Mouse (Mus musculus) forebrain, embryonic 14.5 days (tissue): ENCODE results near the gene Pwwp2a. TPM values are rescaled to one million over a fixed set of nuclear protein-coding genes. Genes with fewer than 3 reads are reported as not detected.

Experiments
- ATAC-seq: fragments of 200-750 bp; cut with Nextera tagmentation; 2 replicates; pipeline ENCODE4 v1.8.0; 2017; ENCODE audit warnings: mild to moderate bottlenecking, moderate library complexity
- DNase-seq: peaks from one replicate; pipeline ENCODE4 v3.0.0-alpha.2; 2015; ENCODE audit warnings: low spot score
- H3K27ac ChIP-seq: fragments of 300-500 bp; sonication (generic); 2 replicates; pipeline ENCODE4 v1.5.1; 2014; ENCODE audit warnings: low read depth, mild to moderate bottlenecking, control low read depth, low read length, moderate library complexity
- H3K27me3 ChIP-seq: fragments of 300-500 bp; sonication (generic); replicated peaks from 2 replicates; pipeline ENCODE4 v1.6.1; 2014; ENCODE audit warnings: low read length, control low read depth, mixed read lengths; ENCODE audit not compliant: control insufficient read depth, insufficient read depth
- H3K36me3 ChIP-seq: fragments of 300-500 bp; sonication (generic); 2 replicates; pipeline ENCODE4 v1.6.1; 2014; ENCODE audit warnings: low read length, control low read depth; ENCODE audit not compliant: control insufficient read depth, insufficient read depth
- H3K4me1 ChIP-seq: fragments of 300-500 bp; sonication (generic); 2 replicates; pipeline ENCODE4 v1.6.1; 2014; ENCODE audit warnings: antibody characterized with exemption, low read length, control low read depth; ENCODE audit not compliant: control insufficient read depth, insufficient read depth
- H3K4me2 ChIP-seq: fragments of 300-500 bp; sonication (generic); 2 replicates; pipeline ENCODE4 v1.6.1; 2014; ENCODE audit warnings: mild to moderate bottlenecking, control low read depth, low read length
- H3K4me3 ChIP-seq: fragments of 300-500 bp; sonication (generic); 2 replicates; pipeline ENCODE4 v1.5.1; 2014; ENCODE audit warnings: low read depth, low read length, control low read depth
- H3K9ac ChIP-seq: fragments of 300-500 bp; sonication (generic); 2 replicates; pipeline ENCODE4 v1.6.1; 2014; ENCODE audit warnings: mild to moderate bottlenecking, low read length, control low read depth, moderate library complexity
- H3K9me3 ChIP-seq: fragments of 300-500 bp; sonication (generic); replicated peaks from 2 replicates; pipeline ENCODE4 v1.6.1; 2016; ENCODE audit warnings: low read length, control low read depth, mixed read lengths; ENCODE audit not compliant: control insufficient read depth
- WGBS: fragments of 180-500 bp; shearing (Covaris S2); extraction: QIAGEN DNeasy Blood & Tissue Kit; methylation state at CpG from one replicate; pipeline ENCODE4 v1.1.7; 2014; 5-methylcytosine and 5-hydroxymethylcytosine counted together
- polyA plus RNA-seq: library from polyadenylated mRNA; unstranded; fragments of >200 nt; fragmentation: Nextera tagmentation; extraction: Ambion mirVana; gene quantifications from 2 replicates; pipeline ENCODE4 v1.2.1, GENCODE M21; 2014

The Pwwp2a gene
- polyA plus RNA-seq, 1 experiment from 2014 or later, result 22.4 TPM

GRCm38 (mm10) chr11:43653051-43653475 is 28.7 kb upstream of the Pwwp2a start:
- WGBS, result 6% methylated on average over 14 of the region's 14 CpGs
- Histone ChIP-seq H3K27ac (no peak overlapping the region), H3K9ac (peak overlapping the region; percentile 29; the same call in 1 of the 2 replicates), H3K4me3 (no peak overlapping the region), H3K4me2 (no peak overlapping the region), H3K4me1 (peaks cover 8% of the 10 kb centered on the region; the same call in 1 of the 2 replicates), H3K36me3 (no peaks in the 10 kb centered on the region), H3K9me3 (no peaks in the 10 kb centered on the region), H3K27me3 (no peaks in the 10 kb centered on the region)
- DNase-seq (peak; percentile 36), ATAC-seq (peak; percentile 74; the same call in 1 of the 2 replicates)

GRCm38 (mm10) chr11:43656464-43656863 is 25.3 kb upstream of the Pwwp2a start:
- Histone ChIP-seq H3K9me3 (no peaks in the 10 kb centered on the region; the same call in 1 of the 2 replicates), H3K27me3 (no peaks in the 10 kb centered on the region), H3K27ac (no peak overlapping the region), H3K9ac (no peak overlapping the region), H3K4me3 (no peak overlapping the region), H3K36me3 (no peaks in the 10 kb centered on the region), H3K4me1 (peaks cover 8% of the 10 kb centered on the region; the same call in 1 of the 2 replicates), H3K4me2 (no peak overlapping the region)
- DNase-seq (no peak), ATAC-seq (no peak)
- WGBS, result 76% methylated on average over 10 of the region's 10 CpGs

- DNase-seq (no peak), ATAC-seq (no peak)
- Histone ChIP-seq H3K27ac (no peak overlapping the region), H3K9me3 (no peaks in the 10 kb centered on the region; the same call in 1 of the 2 replicates), H3K36me3 (no peaks in the 10 kb centered on the region), H3K27me3 (no peaks in the 10 kb centered on the region), H3K4me2 (no peak overlapping the region), H3K9ac (no peak overlapping the region), H3K4me3 (no peak overlapping the region), H3K4me1 (peaks cover 5% of the 10 kb centered on the region; the same call in 1 of the 2 replicates)
- 88% methylated on average over 1 of the region's 1 CpGs for WGBS
Measured at GRCm38 (mm10) chr11:43658010-43658409, 23.8 kb upstream of the Pwwp2a start.

GRCm38 (mm10) chr11:43667038-43667745 is 14.6 kb upstream of the Pwwp2a start:
- H3K27me3 ChIP-seq, result no peaks in the 10 kb centered on the region
- peak; percentile 61 for DNase-seq
- 42% methylated on average over 19 of the region's 19 CpGs for WGBS
- ATAC-seq, result peak; percentile 75; the same call in 1 of the 2 replicates
- H3K4me3 ChIP-seq, result no peak overlapping the region
- no peaks in the 10 kb centered on the region for H3K4me1 ChIP-seq
- H3K9me3 ChIP-seq, result no peaks in the 10 kb centered on the region
- no peak overlapping the region for H3K27ac ChIP-seq
- no peak overlapping the region for H3K9ac ChIP-seq
- no peaks in the 10 kb centered on the region for H3K36me3 ChIP-seq
- no peak overlapping the region for H3K4me2 ChIP-seq

GRCm38 (mm10) chr11:43682415-43683217 is 818 bp downstream of the Pwwp2a start:
- H3K27ac ChIP-seq, result peak overlapping the region; percentile 98
- H3K4me3 ChIP-seq, result peak overlapping the region; percentile 95
- H3K27me3 ChIP-seq, result no peaks in the 10 kb centered on the region
- ATAC-seq, result peak; percentile 45
- H3K9me3 ChIP-seq, result no peaks in the 10 kb centered on the region
- peaks cover 13% of the 10 kb centered on the region; the same call in 1 of the 2 replicates for H3K36me3 ChIP-seq
- peak; percentile 71 for DNase-seq
- peaks cover 12% of the 10 kb centered on the region for H3K4me1 ChIP-seq
- WGBS, result 1% methylated on average over 38 of the region's 72 CpGs
- peak overlapping the region; percentile 96 for H3K9ac ChIP-seq
- H3K4me2 ChIP-seq, result peak overlapping the region; percentile 68

GRCm38 (mm10) chr11:43688850-43689249 is 7.1 kb downstream of the Pwwp2a start:
- no peak overlapping the region for H3K9ac ChIP-seq
- no peak for ATAC-seq
- 97% methylated on average over 1 of the region's 1 CpGs for WGBS

GRCm38 (mm10) chr11:43696623-43697022 is 14.8 kb downstream of the Pwwp2a start:
- H3K9me3 ChIP-seq, result no peaks in the 10 kb centered on the region
- H3K27me3 ChIP-seq, result no peaks in the 10 kb centered on the region
- H3K36me3 ChIP-seq, result peaks cover 44% of the 10 kb centered on the region
- H3K4me1 ChIP-seq, result no peaks in the 10 kb centered on the region
- ATAC-seq (no peak), DNase-seq (no peak)
- no peak overlapping the region for H3K9ac ChIP-seq
- H3K4me2 ChIP-seq, result no peak overlapping the region
- 77% methylated on average over 4 of the region's 4 CpGs for WGBS
- no peak overlapping the region for H3K27ac ChIP-seq
- H3K4me3 ChIP-seq, result no peak overlapping the region

More at GRCm38 (mm10) chr11:43688850-43689249, 7.1 kb downstream of the Pwwp2a start:
- no peak overlapping the region for H3K4me2 ChIP-seq
- peaks cover 3% of the 10 kb centered on the region; the same call in 1 of the 2 replicates for H3K4me1 ChIP-seq
- no peaks in the 10 kb centered on the region for H3K27me3 ChIP-seq
- H3K9me3 ChIP-seq, result no peaks in the 10 kb centered on the region
- peaks cover 56% of the 10 kb centered on the region for H3K36me3 ChIP-seq
- DNase-seq, result no peak
- no peak overlapping the region for H3K27ac ChIP-seq
- no peak overlapping the region for H3K4me3 ChIP-seq

- no peak for ATAC-seq
- no peak overlapping the region for H3K4me3 ChIP-seq
- WGBS, result 93% methylated on average over 5 of the region's 5 CpGs
Measured at GRCm38 (mm10) chr11:43698621-43699020, 16.8 kb downstream of the Pwwp2a start.

More at GRCm38 (mm10) chr11:43698621-43699020, 16.8 kb downstream of the Pwwp2a start:
- H3K4me2 ChIP-seq, result no peak overlapping the region
- H3K9me3 ChIP-seq, result no peaks in the 10 kb centered on the region
- H3K36me3 ChIP-seq, result peaks cover 28% of the 10 kb centered on the region
- no peaks in the 10 kb centered on the region for H3K27me3 ChIP-seq
- H3K9ac ChIP-seq, result no peak overlapping the region
- no peak for DNase-seq
- no peaks in the 10 kb centered on the region for H3K4me1 ChIP-seq
- H3K27ac ChIP-seq, result no peak overlapping the region
